Mouse (Mus musculus): ENCODE data around the gene Gpr146.

DNA sequence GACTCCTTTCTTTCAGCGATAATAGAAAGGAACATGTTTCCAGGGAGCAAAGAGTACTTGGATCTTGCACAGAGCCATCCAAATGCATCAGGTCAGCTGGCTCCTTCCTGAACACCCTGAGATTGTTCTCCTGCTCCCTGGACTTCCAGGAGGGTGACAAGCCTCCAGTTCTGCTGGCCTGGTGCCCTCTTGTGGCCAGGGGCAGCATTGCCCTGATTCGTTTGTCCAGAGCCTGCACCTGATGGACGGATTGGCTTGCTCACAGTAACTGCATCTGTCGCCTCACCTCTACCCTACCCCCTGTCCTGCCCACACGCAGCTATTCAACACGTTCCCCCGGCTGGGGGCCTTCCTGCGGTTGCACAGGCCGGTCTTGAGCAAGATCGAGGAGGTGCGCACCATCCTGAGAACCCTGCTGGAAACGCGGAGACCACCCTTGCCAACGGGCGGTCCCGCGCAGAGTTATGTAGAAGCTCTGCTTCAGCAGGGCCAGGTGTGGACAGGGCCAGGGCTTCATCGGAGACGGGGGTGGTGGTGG, 22.2 kb upstream of the Gpr146 start:
- TF ChIP-seq CTCF (IDR thresholded peaks at IDR 0.05; ENCODE audit: low read depth, low read length): peak; percentile 100
- TF ChIP-seq POLR2A (IDR thresholded peaks at IDR 0.05; ENCODE audit: extremely low read depth, insufficient read depth, low read length): no peak
